Mouse (Mus musculus): ENCODE results near the gene Fam114a1. TPM values are rescaled to one million over a fixed set of nuclear protein-coding genes. Genes with fewer than 3 reads are reported as not detected.
A peak's percentile ranks its signal among the peaks of the same experiment; 100 is the strongest.

Fam114a1 gene
- total RNA-seq, 2 experiments from 2014 or later, result 4.5 to 5.1 TPM

Small RNA genes within 50 kb of the gene (microRNA-seq; reads per million reads assigned to microRNA genes)
- gene Mir574, result 53.9 reads per million, percentile 45 among the genes with 10 or more reads in this experiment

Other genes starting within 250 kb of the Fam114a1 start
- 10 to 100 TPM; 29.4 to 32.5 TPM for gene Klf3, start 166.7 kb upstream of the Fam114a1 start, total RNA-seq (2021)
- under 1 TPM; 0.48 to 0.77 TPM for gene Tlr1, start 36.5 kb upstream of the Fam114a1 start, total RNA-seq (2021)
- 1 to 10 TPM in 1 of 2 experiments, under 1 TPM in 1; 0.91 to 2.5 TPM for gene Tlr6, start 10.0 kb upstream of the Fam114a1 start, total RNA-seq (2021)
- not detected for gene Tmem156, start 122.1 kb downstream of the Fam114a1 start, total RNA-seq (2021)
- 10 to 100 TPM; 73.2 to 80.2 TPM for gene Klhl5, start 137.5 kb downstream of the Fam114a1 start, total RNA-seq (2021)
- gene Wdr19, start 229.6 kb downstream of the Fam114a1 start, total RNA-seq (2021), result 10 to 100 TPM; 16.3 to 19.3 TPM

All from left cerebral cortex, postnatal 4 days (tissue).